Mouse (Mus musculus): Measurements from ENCODE around the gene Sik1. TPM values are rescaled to one million over a fixed set of nuclear protein-coding genes. Genes with fewer than 3 reads are reported as not detected.
"Not testable (repeated sequence)": the region's sequence is repeated elsewhere in the genome, so short reads cannot be mapped to it uniquely, and the experiment has no call there.

Gene Sik1
- polyA plus RNA-seq, 1 experiment from 2014 or later, result 15.2 TPM

- no peaks in the 10 kb centered on the region for H3K36me3 ChIP-seq
- no peak overlapping the region for H3K4me2 ChIP-seq
- no peaks in the 10 kb centered on the region for H3K27me3 ChIP-seq
- H3K4me1 ChIP-seq (replicated peaks), result peaks cover 43% of the 10 kb centered on the region
- H3K27ac ChIP-seq, result peak overlapping the region; percentile 8; the same call in 1 of the 2 replicates
- WGBS, result 4% methylated on average over 10 of the region's 10 CpGs
- no peak for ATAC-seq (ENCODE audit: insufficient number of reproducible peaks, insufficient read depth, low FRiP score, low TSS enrichment, low read depth)
- no peak overlapping the region for H3K9ac ChIP-seq (replicated peaks)
- no peak overlapping the region for H3K4me3 ChIP-seq (replicated peaks)
- no peaks in the 10 kb centered on the region for H3K9me3 ChIP-seq
These were observed 37.1 kb upstream of the Sik1 start for GRCm38 (mm10) chr17:31892750-31893149.

- ATAC-seq (ENCODE audit: insufficient number of reproducible peaks, insufficient read depth, low FRiP score, low TSS enrichment, low read depth), result no peak
- H3K9ac ChIP-seq (replicated peaks), result no peak overlapping the region
- peaks cover 43% of the 10 kb centered on the region for H3K4me1 ChIP-seq (replicated peaks)
- H3K27ac ChIP-seq, result no peak overlapping the region
- no peaks in the 10 kb centered on the region for H3K9me3 ChIP-seq
- no peaks in the 10 kb centered on the region for H3K27me3 ChIP-seq
- no peak overlapping the region for H3K4me3 ChIP-seq (replicated peaks)
- H3K36me3 ChIP-seq, result no peaks in the 10 kb centered on the region
- H3K4me2 ChIP-seq, result no peak overlapping the region
- WGBS, result 69% methylated on average over 4 of the region's 4 CpGs
These were observed 36.3 kb upstream of the Sik1 start for GRCm38 (mm10) chr17:31891858-31892257.

- WGBS, result 44% methylated on average over 2 of the region's 2 CpGs
- Histone ChIP-seq H3K4me1 (replicated peaks) (peaks cover 43% of the 10 kb centered on the region), H3K36me3 (no peaks in the 10 kb centered on the region), H3K27ac (peak overlapping the region; percentile 35; the same call in 1 of the 2 replicates), H3K4me3 (replicated peaks) (no peak overlapping the region), H3K27me3 (no peaks in the 10 kb centered on the region), H3K4me2 (no peak overlapping the region), H3K9ac (replicated peaks) (no peak overlapping the region), H3K9me3 (no peaks in the 10 kb centered on the region)
- no peak for ATAC-seq (ENCODE audit: insufficient number of reproducible peaks, insufficient read depth, low FRiP score, low TSS enrichment, low read depth)
These were observed 34.8 kb upstream of the Sik1 start for GRCm38 (mm10) chr17:31890311-31890951.

GRCm38 (mm10) chr17:31889446-31890201, 34.0 kb upstream of the Sik1 start:
- WGBS, result 57% methylated on average over 9 of the region's 9 CpGs
- H3K4me3 ChIP-seq (replicated peaks), result no peak overlapping the region
- ATAC-seq (ENCODE audit: insufficient number of reproducible peaks, insufficient read depth, low FRiP score, low TSS enrichment, low read depth), result no peak; the same call in 1 of the 2 replicates
- no peaks in the 10 kb centered on the region for H3K9me3 ChIP-seq
- H3K4me1 ChIP-seq (replicated peaks), result peaks cover 43% of the 10 kb centered on the region
- H3K27ac ChIP-seq, result no peak overlapping the region
- H3K4me2 ChIP-seq, result no peak overlapping the region
- no peaks in the 10 kb centered on the region for H3K27me3 ChIP-seq
- H3K9ac ChIP-seq (replicated peaks), result no peak overlapping the region
- H3K36me3 ChIP-seq, result no peaks in the 10 kb centered on the region

GRCm38 (mm10) chr17:31888540-31888939, 32.9 kb upstream of the Sik1 start:
- no peak for ATAC-seq (ENCODE audit: insufficient number of reproducible peaks, insufficient read depth, low FRiP score, low TSS enrichment, low read depth)
- WGBS, result 61% methylated on average over 6 of the region's 6 CpGs

GRCm38 (mm10) chr17:31884676-31885075, 29.1 kb upstream of the Sik1 start:
- H3K27me3 ChIP-seq; H3K4me2 ChIP-seq; H3K36me3 ChIP-seq; H3K27ac ChIP-seq; ATAC-seq (ENCODE audit: insufficient number of reproducible peaks, insufficient read depth, low FRiP score, low TSS enrichment, low read depth); H3K9me3 ChIP-seq; H3K4me1 ChIP-seq (replicated peaks); H3K4me3 ChIP-seq (replicated peaks); H3K9ac ChIP-seq (replicated peaks): not testable (repeated sequence)
- WGBS, result 92% methylated on average over 1 of the region's 1 CpGs

More at GRCm38 (mm10) chr17:31888540-31888939, 32.9 kb upstream of the Sik1 start:
- Histone ChIP-seq H3K4me1 (replicated peaks) (peaks cover 41% of the 10 kb centered on the region), H3K36me3 (no peaks in the 10 kb centered on the region), H3K4me2 (no peak overlapping the region), H3K27ac (no peak overlapping the region), H3K9me3 (no peaks in the 10 kb centered on the region), H3K9ac (replicated peaks) (no peak overlapping the region), H3K27me3 (no peaks in the 10 kb centered on the region), H3K4me3 (replicated peaks) (no peak overlapping the region)

- Histone ChIP-seq H3K4me1 (replicated peaks) (peaks cover 15% of the 10 kb centered on the region), H3K9me3 (no peaks in the 10 kb centered on the region), H3K27me3 (no peaks in the 10 kb centered on the region), H3K4me3 (replicated peaks) (no peak overlapping the region), H3K4me2 (no peak overlapping the region), H3K9ac (replicated peaks) (no peak overlapping the region), H3K36me3 (no peaks in the 10 kb centered on the region), H3K27ac (no peak overlapping the region)
- 74% methylated on average over 10 of the region's 10 CpGs for WGBS
- ATAC-seq (ENCODE audit: insufficient number of reproducible peaks, insufficient read depth, low FRiP score, low TSS enrichment, low read depth), result no peak
These were observed 23.8 kb upstream of the Sik1 start for GRCm38 (mm10) chr17:31879406-31879805.

GRCm38 (mm10) chr17:31877650-31878141, 22.1 kb upstream of the Sik1 start:
- H3K36me3 ChIP-seq, result no peaks in the 10 kb centered on the region
- no peak overlapping the region for H3K4me2 ChIP-seq
- H3K27ac ChIP-seq, result 0 out of 2 replicates have a peak overlapping the region, but pooled peaks have one; percentile 20
- H3K9me3 ChIP-seq, result no peaks in the 10 kb centered on the region
- no peak overlapping the region for H3K9ac ChIP-seq (replicated peaks)
- H3K27me3 ChIP-seq, result no peaks in the 10 kb centered on the region
- no peak for ATAC-seq (ENCODE audit: insufficient number of reproducible peaks, insufficient read depth, low FRiP score, low TSS enrichment, low read depth)
- peaks cover 23% of the 10 kb centered on the region for H3K4me1 ChIP-seq (replicated peaks)
- H3K4me3 ChIP-seq (replicated peaks), result no peak overlapping the region
- WGBS, result 53% methylated on average over 14 of the region's 14 CpGs

- no peak overlapping the region for H3K9ac ChIP-seq (replicated peaks)
- no peak for ATAC-seq (ENCODE audit: insufficient number of reproducible peaks, insufficient read depth, low FRiP score, low TSS enrichment, low read depth)
- H3K36me3 ChIP-seq, result no peaks in the 10 kb centered on the region
- 70% methylated on average over 4 of the region's 4 CpGs for WGBS
- H3K27me3 ChIP-seq, result no peaks in the 10 kb centered on the region
- H3K9me3 ChIP-seq, result no peaks in the 10 kb centered on the region
- H3K4me2 ChIP-seq, result no peak overlapping the region
- H3K27ac ChIP-seq, result 0 out of 2 replicates have a peak overlapping the region, but pooled peaks have one; percentile 20
- H3K4me3 ChIP-seq (replicated peaks), result no peak overlapping the region
- H3K4me1 ChIP-seq (replicated peaks), result peaks cover 23% of the 10 kb centered on the region
These were observed 21.6 kb upstream of the Sik1 start for GRCm38 (mm10) chr17:31877181-31877581.

- Histone ChIP-seq H3K36me3 (no peaks in the 10 kb centered on the region), H3K4me1 (replicated peaks) (peaks cover 23% of the 10 kb centered on the region), H3K27ac (no peak overlapping the region), H3K4me2 (no peak overlapping the region), H3K4me3 (replicated peaks) (no peak overlapping the region), H3K27me3 (no peaks in the 10 kb centered on the region), H3K9ac (replicated peaks) (no peak overlapping the region), H3K9me3 (no peaks in the 10 kb centered on the region)
- no peak for ATAC-seq (ENCODE audit: insufficient number of reproducible peaks, insufficient read depth, low FRiP score, low TSS enrichment, low read depth)
- 89% methylated on average over 3 of the region's 3 CpGs for WGBS
These were observed 21.2 kb upstream of the Sik1 start for GRCm38 (mm10) chr17:31876775-31877174.

- Histone ChIP-seq H3K4me1 (replicated peaks) (peaks cover 29% of the 10 kb centered on the region), H3K27me3 (no peaks in the 10 kb centered on the region), H3K27ac (no peak overlapping the region), H3K9ac (replicated peaks) (no peak overlapping the region), H3K9me3 (no peaks in the 10 kb centered on the region), H3K4me2 (no peak overlapping the region), H3K36me3 (no peaks in the 10 kb centered on the region), H3K4me3 (replicated peaks) (no peak overlapping the region)
- WGBS, result 75% methylated on average over 10 of the region's 10 CpGs
- ATAC-seq (ENCODE audit: insufficient number of reproducible peaks, insufficient read depth, low FRiP score, low TSS enrichment, low read depth), result no peak
These were observed 19.8 kb upstream of the Sik1 start for GRCm38 (mm10) chr17:31875326-31875930.

All from limb, embryonic 12.5 days (tissue).